Mouse (Mus musculus): ENCODE measurements around the gene Tex52. TPM values are rescaled to one million over a fixed set of nuclear protein-coding genes. Genes with fewer than 3 reads are reported as not detected.

The Tex52 gene
- polyA plus RNA-seq, 1 experiment from 2014 or later: not detected

Other genes with a start within 250 kb of the Tex52 start
- 23.3 and 26.4 TPM in 2 replicates for gene Tspan9, start 231.9 kb upstream of the Tex52 start, polyA plus RNA-seq (2016; fragmentation: Nextera tagmentation; extraction: Ambion mirVana)
- gene Tead4, start 74.6 kb upstream of the Tex52 start, polyA plus RNA-seq (2016; fragmentation: Nextera tagmentation; extraction: Ambion mirVana): 1.1 and 1.7 TPM in 2 replicates
- 4.7 and 4.8 TPM in 2 replicates for gene Tulp3, start 19.6 kb upstream of the Tex52 start, polyA plus RNA-seq (2016; fragmentation: Nextera tagmentation; extraction: Ambion mirVana)
- 78.6 and 81.0 TPM in 2 replicates for gene Rhno1, start 12.5 kb upstream of the Tex52 start, polyA plus RNA-seq (2016; fragmentation: Nextera tagmentation; extraction: Ambion mirVana)
- gene Foxm1, start 12.5 kb upstream of the Tex52 start, polyA plus RNA-seq (2016; fragmentation: Nextera tagmentation; extraction: Ambion mirVana): 24.5 and 26.6 TPM in 2 replicates
- gene Gm44596, start within 50 bp of the Tex52 start, polyA plus RNA-seq (2016; fragmentation: Nextera tagmentation; extraction: Ambion mirVana): not detected in 2 replicates
- 1.3 and 1.6 TPM in 2 replicates for gene Nrip2, start 23.8 kb downstream of the Tex52 start, polyA plus RNA-seq (2016; fragmentation: Nextera tagmentation; extraction: Ambion mirVana)
- 18.5 and 20.3 TPM in 2 replicates for gene Itfg2, start 49.5 kb downstream of the Tex52 start, polyA plus RNA-seq (2016; fragmentation: Nextera tagmentation; extraction: Ambion mirVana)
- 332 and 346 TPM in 2 replicates for gene Fkbp4, start 63.2 kb downstream of the Tex52 start, polyA plus RNA-seq (2016; fragmentation: Nextera tagmentation; extraction: Ambion mirVana)
- gene Pzp, start 151.3 kb downstream of the Tex52 start, polyA plus RNA-seq (2016; fragmentation: Nextera tagmentation; extraction: Ambion mirVana): 38.6 and 46.3 TPM in 2 replicates
- gene A2ml1, start 206.2 kb downstream of the Tex52 start, polyA plus RNA-seq (2016; fragmentation: Nextera tagmentation; extraction: Ambion mirVana): 1.4 and 1.7 TPM in 2 replicates
- gene Klrb1a, start 248.1 kb downstream of the Tex52 start, polyA plus RNA-seq (2016; fragmentation: Nextera tagmentation; extraction: Ambion mirVana): 0.12 TPM in 1 of 2 replicates, not detected in the other